Mouse (Mus musculus): ENCODE results near the gene Nhsl1.
A peak's percentile ranks its signal among the peaks of the same experiment; 100 is the strongest.

The Nhsl1 gene

DNA sequence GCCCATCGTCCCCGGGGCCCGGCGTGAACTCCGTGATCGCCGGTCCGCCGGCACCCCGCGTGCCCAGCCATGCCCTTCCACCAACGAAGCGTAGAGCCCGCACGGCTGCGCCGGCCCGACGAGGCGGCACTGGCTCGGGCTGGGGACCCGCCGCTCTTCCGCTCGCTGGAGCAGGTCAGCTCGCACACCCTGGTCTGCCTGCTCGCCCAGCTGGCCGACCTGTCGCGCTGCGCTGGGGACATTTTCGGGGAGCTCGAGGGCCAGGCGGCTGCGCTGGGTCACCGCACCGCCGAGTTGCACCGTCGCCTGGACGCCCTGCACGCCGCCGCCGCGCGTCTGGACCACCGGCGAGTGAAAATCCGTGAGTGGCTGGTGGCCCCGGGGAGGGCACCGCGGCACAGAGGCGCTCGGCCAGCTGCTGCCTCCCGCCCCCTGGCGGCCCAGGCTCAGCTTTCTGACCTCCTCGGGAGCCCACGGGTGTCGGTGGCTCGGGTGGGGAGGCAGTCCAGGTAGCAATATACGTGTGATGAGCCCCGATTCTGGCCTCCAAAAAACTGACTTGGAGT is at the start of gene Nhsl1:
Nhsl1 (plus strand) TSS at position 70 of the 566 bp plus-strand sequence.
- DNase-seq, result peak; percentile 87

- no peak for DNase-seq
Measured at GRCm38 (mm10) chr10:18276090-18276734, 42.6 kb upstream of the Nhsl1 start.

- DNase-seq, result peak; percentile 44
Measured at GRCm38 (mm10) chr10:18283991-18284390, 34.8 kb upstream of the Nhsl1 start.

GRCm38 (mm10) chr10:18289512-18289911 is 29.3 kb upstream of the Nhsl1 start:
- DNase-seq, result peak; percentile 50

DNA sequence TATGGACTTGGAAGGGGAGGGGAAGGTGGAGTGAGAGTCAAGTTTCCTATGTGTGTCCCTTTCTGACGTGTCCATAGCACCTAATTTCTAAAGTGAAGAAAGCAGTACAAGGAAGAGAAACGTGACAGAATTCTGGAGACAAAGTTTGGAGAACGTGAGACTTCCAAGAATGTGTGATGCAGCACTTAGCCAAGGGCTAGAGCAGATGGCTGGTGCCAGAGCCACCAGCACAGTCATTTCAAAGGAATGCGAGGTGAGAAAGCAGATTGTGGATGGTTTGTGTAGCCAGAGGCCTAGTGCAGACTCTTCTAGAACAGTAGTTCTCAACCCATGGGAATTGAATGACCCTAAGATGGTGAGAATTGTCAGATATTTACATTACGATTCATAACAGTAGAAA is 13.7 kb upstream of the Nhsl1 start:
- no peak for DNase-seq

GRCm38 (mm10) chr10:18315071-18315470 is 3.7 kb upstream of the Nhsl1 start:
- no peak for DNase-seq

- no peak for DNase-seq
Measured at GRCm38 (mm10) chr10:18317521-18317920, 1.3 kb upstream of the Nhsl1 start.

- peak; percentile 85 for DNase-seq
Measured at GRCm38 (mm10) chr10:18317961-18318915, 547 bp upstream of the Nhsl1 start.

- no peak for DNase-seq
Measured at GRCm38 (mm10) chr10:18319691-18320090, 906 bp downstream of the Nhsl1 start.

DNA sequence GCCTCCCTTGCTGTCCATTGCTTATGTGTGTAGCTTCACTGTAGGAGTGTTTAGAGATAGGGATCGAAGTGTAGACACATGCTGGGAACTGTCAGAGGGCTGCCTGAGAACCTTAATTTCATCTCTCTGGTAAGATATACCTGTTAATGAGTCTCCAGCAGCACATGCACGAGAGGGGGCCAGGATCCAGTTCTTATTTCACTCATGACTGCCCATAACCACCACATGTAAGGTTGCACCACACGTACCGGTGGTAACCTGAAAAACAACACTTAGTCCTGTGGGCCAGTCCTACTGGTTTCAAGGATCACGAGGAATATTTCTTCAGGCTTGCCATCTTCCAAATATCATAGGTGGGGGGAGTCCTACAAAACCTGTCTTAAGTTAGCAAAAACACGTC is 3.1 kb downstream of the Nhsl1 start:
- no peak for DNase-seq

- no peak for DNase-seq
Measured at GRCm38 (mm10) chr10:18323701-18324100, 4.9 kb downstream of the Nhsl1 start.

DNA sequence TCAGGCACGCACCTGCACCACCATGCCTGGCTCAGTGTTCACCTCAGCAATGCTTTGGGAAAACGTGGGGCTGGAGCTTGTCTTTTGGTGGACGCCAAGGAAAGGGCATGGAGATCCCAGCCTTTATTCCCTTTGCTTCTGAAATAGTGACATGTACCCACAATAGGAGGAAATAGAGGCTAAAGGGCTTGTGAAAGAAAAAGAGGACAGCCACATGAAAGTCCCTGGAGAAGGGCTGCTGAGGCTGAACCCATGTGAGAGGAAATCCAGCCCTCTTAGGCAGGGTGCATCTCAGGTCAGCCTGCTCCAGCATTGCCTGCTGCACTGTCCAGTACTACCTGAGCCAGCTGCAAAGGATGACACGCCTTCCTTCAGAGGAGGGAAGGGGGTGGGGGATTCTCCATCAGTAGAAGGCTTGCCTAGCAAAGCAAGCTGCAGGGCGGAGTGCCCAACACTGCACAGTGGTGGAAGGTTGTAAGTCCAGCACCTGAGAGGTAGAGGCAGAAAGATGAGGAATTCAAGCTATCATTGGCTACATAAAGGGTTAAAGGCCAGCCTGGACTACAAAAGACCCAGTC is 9.6 kb downstream of the Nhsl1 start:
- DNase-seq, result no peak

GRCm38 (mm10) chr10:18329096-18330038 is 10.6 kb downstream of the Nhsl1 start:
- DNase-seq, result peak; percentile 71

DNA sequence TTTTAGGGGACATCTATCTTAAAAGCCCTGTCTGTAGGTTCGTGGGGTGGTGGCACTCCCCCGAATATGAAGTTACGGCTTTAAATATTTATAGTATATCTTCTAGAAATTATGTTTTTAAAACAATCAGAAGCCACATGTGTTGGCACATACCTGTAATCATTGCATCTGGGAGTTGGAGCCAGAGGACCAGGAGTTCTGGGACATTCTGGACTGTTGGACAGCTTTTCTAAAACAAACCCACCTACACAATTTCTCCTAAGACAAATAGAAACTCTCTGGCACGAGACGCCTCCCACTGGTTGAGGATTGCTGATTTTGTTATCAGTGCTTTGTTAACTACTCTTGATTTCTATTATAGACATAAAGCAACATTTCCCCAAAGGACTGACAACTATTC is 11.7 kb downstream of the Nhsl1 start:
- no peak for DNase-seq

GRCm38 (mm10) chr10:18333575-18333974 is 14.8 kb downstream of the Nhsl1 start:
- DNase-seq, result no peak

DNA sequence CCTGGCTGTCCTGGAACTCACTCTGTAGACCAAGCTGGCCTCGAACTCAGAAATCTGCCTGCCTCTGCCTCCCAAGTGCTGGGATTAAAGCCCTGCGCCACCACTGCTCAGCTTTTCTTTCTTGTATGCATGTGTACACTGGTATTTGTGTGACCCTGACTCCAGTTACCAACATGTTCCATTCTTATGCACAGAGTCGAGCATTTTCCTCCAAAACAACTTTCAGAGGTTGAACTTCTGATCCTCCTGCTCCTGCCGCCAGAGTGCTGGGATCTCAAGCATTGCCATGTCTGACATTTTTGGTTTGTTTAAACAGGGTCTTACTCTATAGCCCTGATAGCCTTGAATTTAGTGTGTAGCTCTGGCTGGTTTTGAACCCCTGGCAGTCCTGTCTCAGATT is 15.4 kb downstream of the Nhsl1 start:
- no peak for DNase-seq

GRCm38 (mm10) chr10:18334734-18335133 is 15.9 kb downstream of the Nhsl1 start:
- no peak for DNase-seq

DNA sequence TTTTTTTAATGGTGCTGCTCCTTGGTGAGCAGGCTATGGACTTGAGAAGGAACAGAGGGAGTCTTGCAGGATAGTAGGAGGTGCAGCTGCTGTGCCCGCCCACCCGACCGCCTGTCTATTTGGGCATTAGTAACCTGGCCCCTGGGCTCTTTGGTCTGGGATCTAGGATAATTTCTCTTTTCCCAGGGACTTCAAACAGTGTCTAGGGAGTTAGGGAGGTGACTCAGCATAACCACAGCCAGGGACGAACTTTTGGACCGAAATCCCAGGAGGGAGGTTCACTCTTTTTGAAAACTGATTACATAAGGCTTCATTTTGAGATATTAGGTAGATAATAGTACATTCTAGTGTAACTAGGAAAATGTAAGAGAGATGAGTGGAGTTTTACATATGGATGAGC is 18.9 kb downstream of the Nhsl1 start:
- DNase-seq, result no peak

- DNase-seq, result peak; percentile 26
Measured at GRCm38 (mm10) chr10:18339386-18339785, 20.6 kb downstream of the Nhsl1 start.

- no peak for DNase-seq
Measured at GRCm38 (mm10) chr10:18340930-18341329, 22.1 kb downstream of the Nhsl1 start.

- DNase-seq, result peak; percentile 28
Measured at GRCm38 (mm10) chr10:18341444-18342196, 22.8 kb downstream of the Nhsl1 start.

Measured in kidney, postnatal 10 days (tissue).